Mouse (Mus musculus) brain, embryonic 14.5 days (tissue): ENCODE results near the gene Mertk. TPM values are rescaled to one million over a fixed set of nuclear protein-coding genes. Genes with fewer than 3 reads are reported as not detected.

Source experiments
- DNase-seq: peaks from one replicate; pipeline ENCODE4 v3.0.0-alpha.2; 2011; ENCODE audit warnings: low read depth
- CTCF ChIP-seq: fragments of 200-500 bp; IDR thresholded peaks from 2 replicates; pipeline ENCODE4 v1.5.1; 2012; ENCODE audit warnings: inconsistent platforms, mild to moderate bottlenecking, moderate library complexity, borderline replicate concordance; ENCODE audit not compliant: insufficient read depth, insufficient read length; ENCODE audit errors: extremely low read depth
- POLR2A ChIP-seq: fragments of 200-500 bp; IDR thresholded peaks from 2 replicates; pipeline ENCODE4 v1.6.1; 2012; ENCODE audit warnings: mild to moderate bottlenecking, inconsistent platforms, borderline replicate concordance; ENCODE audit not compliant: poor library complexity, insufficient read depth, insufficient read length, severe bottlenecking; ENCODE audit errors: extremely low read depth
- polyA plus RNA-seq: library from polyadenylated mRNA; depleted of rRNA; stranded (reverse); fragments of >200 nt; gene quantifications from 2 replicates; pipeline ENCODE4 v1.2.3, GENCODE M21; 2012

Mertk gene
- polyA plus RNA-seq, 1 experiment, result 1.7 TPM

DNA sequence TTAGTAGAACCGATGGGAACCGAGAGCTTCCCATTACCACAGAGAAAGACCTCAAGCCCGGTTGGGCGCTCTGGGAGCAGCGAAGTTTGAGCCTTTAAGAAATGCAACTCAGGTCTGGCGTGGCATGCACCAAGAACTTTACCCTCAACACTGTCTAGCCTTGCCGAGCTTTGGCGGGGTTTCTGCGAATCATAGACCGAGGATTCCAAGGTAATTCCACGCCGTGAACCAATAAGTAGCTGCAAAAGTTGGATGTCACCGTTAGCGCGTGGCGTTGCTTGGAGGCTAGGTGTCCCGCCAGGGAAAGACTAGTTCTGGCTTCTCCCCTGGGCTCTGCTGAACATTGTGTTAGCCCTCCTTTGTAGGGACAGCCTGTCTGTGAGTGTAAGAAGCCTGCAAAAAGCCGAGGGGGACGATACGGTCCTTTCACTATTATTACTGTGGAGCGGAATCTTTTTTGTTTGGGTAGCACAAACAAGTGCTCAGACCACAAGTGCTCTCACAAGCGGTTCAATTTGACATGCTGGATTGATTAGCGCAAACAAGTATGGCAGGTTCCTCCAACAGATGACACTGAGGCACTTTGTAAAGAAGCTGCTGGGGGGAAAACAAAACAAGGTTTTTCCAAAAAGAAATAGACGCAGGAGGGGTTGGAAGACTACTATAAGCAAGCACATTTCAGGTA is 587 bp downstream of the Mertk start:
- DNase-seq, result peak; percentile 37
- TF ChIP-seq CTCF (no peak), POLR2A (no peak)

DNA sequence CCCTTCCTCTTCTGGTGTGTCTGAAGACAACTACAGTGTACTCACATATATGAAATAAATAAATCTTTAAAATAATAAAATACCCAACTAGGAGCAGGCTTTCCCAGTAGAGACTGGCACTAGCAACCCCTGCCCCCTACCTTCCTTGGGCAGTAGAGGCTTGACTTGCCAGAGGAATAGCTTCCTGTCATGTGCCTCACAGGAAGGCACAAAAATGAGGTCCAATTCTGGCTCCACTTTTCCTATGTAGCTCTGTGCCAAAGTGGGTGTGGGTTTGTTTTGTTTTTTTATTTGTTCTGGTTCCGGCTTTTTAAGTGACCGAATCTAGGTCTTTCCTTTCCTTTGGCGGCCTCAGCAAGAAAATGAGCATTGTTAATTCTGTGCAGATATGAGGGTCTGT is 5.7 kb downstream of the Mertk start:
- TF ChIP-seq POLR2A, result no peak
- no peak for TF ChIP-seq CTCF
- no peak for DNase-seq

DNA sequence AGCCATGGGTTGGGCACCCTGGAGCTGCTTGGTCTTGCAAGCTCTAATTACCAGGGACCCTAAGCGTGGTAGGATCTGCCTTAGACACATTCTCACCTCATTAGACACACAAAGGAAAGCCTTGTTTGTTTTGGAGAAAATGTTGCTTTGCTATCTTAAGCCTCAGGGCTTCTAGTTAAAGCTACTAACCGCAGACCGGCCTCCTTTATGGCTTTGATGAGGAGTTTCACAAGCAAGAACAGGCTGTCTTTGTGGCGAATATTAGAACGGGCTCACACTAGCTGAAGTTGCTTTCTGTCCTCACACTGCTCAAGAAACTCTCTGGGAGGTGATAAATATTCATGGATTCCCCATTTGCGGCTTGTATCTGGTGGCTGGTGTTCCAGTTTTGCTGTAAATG is 10.5 kb downstream of the Mertk start:
- DNase-seq, result peak; percentile 74
- TF ChIP-seq POLR2A (no peak), CTCF (no peak)

DNA sequence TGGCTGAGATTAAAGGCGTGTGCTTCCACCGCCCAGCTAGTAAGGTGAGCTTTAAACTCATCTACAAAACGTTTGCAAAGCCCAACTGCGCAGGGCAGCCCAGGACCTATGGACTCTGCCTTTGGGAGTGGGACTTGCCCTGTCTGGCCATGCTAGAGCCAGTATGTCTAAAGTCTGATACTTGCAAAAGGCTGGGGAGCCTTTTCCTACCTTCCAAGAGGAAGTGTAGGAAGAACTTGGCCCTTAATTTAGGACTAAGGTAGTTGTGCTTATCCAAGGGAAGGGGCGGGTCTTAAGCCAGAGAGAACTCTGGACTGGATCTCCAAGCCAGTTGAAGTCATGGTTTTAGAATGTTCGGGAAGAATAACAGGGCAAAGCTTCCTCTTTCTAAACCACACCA is 11.9 kb downstream of the Mertk start:
- no peak for DNase-seq
- no peak for TF ChIP-seq CTCF
- TF ChIP-seq POLR2A, result no peak

DNA sequence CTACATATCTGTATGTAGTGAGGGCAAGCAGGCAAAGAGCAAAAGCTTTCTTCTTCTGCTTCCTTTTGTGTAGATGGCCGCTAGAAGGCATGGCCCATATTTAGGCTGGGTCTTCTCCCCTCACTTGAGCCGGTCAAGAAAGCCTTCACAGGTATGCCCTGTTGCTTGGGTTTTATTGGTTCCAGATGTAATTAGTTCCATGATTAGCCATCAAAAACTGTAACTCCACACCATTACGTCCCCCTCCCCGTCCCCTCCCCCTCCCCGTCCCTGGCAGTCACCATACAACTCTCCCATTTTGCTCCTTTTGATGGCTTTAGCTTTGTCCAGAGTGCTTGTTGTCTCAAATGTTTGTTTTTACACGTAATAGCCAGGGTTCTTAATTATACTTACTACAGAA is 14.2 kb downstream of the Mertk start:
- DNase-seq, result no peak
- TF ChIP-seq POLR2A (no peak), CTCF (no peak)

DNA sequence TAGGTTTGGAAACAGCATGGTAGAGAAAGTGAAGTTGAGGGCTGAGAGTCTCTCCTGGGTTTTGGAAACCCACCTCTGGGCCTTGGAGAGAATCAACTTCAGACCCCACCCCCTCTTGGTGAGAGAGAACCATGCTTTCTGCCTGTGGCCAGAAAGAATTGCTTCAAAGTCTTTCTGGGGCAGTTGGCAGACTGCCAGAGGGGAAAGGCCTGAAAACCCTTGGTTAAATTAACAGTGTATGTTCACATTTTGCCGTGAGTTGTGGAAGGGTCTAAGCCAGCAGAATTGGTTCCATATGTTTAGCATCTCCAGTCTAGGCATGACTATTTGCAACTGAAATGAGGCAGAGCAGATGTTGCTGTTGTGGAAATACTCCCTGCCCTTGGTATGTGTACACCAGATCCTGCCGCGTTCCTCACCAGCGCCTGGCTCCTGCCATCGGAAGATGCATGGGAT is 14.8 kb downstream of the Mertk start:
- peak; percentile 74 for DNase-seq
- TF ChIP-seq CTCF, result no peak

DNA sequence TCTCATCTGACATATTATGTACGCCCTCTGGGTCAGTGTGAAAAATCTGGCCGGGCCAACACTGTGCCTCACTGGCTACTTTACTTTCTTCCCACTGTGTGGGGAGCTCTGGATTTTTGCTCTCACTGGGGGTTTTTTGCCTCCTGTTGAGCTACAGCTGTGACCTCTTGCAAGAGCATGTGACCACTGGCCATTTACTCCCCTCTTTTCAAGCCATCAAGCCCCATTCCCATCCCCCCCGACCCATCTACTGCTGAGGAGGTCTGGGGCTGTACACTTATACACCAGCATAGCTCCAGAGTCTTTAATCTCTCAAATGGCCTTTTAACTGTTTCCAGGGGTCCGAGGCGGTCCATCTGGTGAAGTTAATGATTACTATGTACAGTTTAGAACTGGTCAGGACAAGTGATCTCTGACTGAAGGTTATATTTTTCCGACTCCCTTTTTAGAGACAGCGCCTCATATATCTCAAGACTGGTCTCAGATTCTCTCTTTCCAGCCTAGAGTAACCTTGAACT is 16.0 kb downstream of the Mertk start:
- no peak for TF ChIP-seq CTCF
- TF ChIP-seq POLR2A, result no peak
- no peak for DNase-seq

DNA sequence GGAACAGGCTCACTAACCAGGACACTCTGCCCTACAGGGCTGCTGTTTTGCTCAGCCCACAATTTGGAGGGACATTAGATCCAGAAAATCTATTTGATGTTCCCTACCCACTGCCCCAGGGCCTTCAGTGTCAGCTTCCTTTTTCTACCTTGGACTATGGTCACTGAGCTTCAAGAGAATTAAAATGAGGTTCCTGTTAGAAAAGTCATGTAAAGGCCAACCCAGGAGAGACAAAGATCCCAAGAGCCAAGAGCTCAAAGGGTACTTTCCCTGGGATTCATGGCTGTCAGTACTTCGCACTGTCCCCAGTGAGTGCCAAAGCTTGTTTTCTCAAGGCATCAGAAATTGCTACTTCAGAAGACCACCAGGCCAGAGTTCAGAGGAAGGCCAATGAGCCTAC is 17.2 kb downstream of the Mertk start:
- no peak for DNase-seq
- TF ChIP-seq CTCF, result no peak
- no peak for TF ChIP-seq POLR2A

DNA sequence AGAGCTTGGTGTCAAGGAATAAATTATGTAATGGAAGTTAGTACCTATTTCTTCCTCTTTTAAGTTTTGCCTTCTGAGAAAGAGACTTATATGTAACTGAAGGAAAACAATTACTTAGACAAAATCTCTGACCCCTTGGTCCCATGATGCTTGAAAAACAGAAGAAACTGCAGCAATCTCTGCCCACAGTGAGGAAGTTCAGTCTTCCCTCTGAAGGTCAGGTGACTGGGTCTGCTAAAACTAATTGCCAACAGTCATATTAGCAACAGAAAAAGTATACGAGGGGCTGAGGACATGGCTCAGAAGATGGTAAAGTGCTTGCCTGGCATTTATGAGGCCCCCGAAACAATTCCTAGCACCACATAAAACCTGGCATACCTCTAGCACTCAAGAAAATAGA is 20.6 kb downstream of the Mertk start:
- no peak for DNase-seq
- TF ChIP-seq CTCF (no peak), POLR2A (no peak)

DNA sequence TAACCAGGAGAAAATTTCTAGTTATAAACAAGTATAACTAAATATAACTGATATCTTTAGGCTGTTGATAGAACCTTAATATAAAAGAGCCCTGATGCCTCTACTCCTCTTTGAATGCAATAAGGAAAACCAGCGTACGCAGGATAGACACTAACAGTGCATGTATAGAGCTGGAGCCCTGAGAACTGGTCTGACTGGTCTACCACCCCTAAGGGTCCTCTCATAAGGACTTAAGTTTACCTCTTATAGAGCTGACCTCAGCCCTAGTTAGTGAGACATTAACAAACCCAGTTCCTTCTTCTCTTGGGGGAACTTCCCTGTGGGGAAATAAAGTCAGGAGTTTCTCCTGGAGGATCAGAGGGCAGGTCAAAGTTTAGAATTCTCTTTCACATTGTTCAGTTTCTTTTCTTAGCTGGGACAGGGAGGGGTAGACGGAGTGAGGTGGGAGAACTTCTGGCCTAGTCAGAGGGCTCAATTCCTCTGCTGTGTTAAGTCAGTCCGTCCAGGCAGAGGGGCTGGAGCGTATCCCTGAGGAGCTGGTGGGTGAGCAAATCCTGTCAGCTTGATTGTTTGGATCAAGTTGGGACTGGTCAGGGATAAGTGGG is 23.5 kb downstream of the Mertk start:
- TF ChIP-seq POLR2A (no peak), CTCF (no peak)
- no peak for DNase-seq

DNA sequence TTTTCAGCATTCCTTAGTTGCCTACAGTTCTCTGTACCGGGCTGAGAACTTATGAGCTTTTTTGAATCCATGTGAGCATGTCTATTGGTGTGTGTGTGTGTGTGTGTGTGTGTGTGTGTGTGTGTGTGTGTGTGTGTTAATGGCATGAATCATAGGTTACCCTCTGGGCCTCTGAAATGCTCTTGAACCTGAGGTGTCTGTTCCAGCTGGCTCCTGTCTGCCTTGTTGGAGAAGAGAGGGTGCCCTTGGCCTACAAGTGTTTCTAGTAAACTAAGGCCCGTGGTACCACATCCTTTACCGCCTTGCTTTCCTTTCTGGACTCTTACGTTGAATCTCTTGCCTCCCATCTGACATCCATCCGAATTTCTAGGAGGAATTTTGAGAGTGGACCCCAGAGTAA is 27.3 kb downstream of the Mertk start:
- no peak for DNase-seq
- TF ChIP-seq CTCF (no peak), POLR2A (no peak)

DNA sequence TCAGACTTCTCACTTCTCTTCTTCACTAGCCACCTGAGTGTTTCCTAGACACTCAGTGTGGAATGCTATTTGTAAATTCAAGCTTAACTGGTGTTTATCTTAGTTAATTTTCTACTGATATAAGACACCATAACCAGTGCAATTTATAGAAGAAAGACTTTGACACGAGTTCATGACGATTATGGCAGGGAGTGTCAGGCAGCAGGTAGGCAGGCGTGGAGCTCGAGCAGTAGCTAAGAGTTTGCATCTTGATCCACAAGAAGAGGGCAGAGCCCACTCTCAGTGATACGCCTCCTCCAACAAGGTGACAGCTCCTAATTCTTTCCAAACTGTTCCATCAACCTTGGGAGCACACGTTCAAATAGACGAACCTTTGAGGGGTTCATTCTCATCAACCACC is 27.9 kb downstream of the Mertk start:
- TF ChIP-seq POLR2A (no peak), CTCF (no peak)
- DNase-seq, result no peak
